Mouse (Mus musculus): ENCODE measurements at regions not wholly inside any gene's neighbourhood (a gene's known extent, or its start where the extent isn't known, plus 50 kb on each side); places are given as distances from the start of the nearest gene placed in this dataset.

DNA sequence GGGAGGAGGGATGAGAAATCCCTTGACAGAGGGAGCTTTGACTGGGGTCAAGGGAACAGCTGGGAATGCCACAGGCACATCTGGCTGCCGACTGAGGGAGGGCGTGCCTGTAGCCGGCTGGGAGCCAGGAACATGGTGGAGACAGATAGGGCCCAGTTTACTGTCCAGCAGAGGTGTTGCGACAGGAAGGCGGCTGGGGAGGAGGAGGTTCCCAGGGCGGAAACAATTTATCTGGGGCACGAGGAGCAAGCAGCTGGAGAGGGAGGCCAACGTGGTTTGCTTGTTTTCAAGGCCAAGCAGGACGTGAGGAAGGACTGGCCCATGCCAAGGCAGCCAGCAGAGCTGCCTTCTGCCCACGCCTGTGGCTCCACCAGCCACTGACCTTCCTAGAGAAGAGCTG is 208.0 kb downstream of the Cyp26b1 start:
- peak; percentile 10 to 42 for DNase-seq (ENCODE audit: low spot score in 2 of 2)

- no peak for DNase-seq (ENCODE audit: low spot score in 2 of 2)
These were observed 210.0 kb downstream of the Cyp26b1 start for GRCm38 (mm10) chr6:84383718-84384117.

DNA sequence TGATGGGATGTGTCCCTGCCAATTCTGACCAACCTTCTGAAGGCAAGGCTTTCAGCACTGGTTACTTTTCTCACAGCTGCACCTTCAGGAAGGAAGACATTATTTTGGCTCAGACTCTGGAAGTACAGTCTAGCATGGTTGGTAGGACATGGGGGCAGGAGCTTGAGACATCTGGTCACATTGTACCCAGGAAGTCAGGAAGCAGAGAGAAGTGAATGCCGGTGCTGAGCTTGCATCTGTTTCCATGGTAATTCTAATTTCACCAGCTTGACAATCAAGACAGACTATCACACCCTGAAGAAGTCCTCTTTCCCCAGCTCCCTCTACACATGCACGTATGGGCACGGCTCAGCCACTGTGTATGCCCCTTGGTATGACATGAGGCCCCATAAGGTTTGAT is 210.6 kb downstream of the Cyp26b1 start:
- DNase-seq (ENCODE audit: low spot score in 2 of 2), result no peak

DNA sequence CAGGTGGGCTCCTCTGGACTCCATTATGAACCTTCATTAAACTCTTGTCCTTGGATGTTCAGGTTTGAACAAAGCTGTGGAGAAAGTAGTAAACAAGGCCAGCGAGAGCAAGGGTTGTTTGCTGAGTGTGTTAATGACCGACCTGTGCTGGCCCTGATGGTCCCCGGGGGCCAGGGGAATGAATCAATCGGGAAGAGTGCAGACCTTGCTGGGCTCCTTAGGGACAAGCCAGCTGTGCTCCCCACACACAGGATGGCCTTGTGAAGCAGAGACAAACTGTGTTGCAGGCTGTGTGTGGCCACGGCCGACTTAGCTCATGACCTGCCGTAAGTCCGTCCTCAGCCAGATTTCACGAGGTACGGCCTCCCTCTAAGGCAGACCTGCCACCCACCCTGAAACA is 212.1 kb downstream of the Cyp26b1 start:
- no peak for DNase-seq (ENCODE audit: low spot score in 2 of 2)

DNA sequence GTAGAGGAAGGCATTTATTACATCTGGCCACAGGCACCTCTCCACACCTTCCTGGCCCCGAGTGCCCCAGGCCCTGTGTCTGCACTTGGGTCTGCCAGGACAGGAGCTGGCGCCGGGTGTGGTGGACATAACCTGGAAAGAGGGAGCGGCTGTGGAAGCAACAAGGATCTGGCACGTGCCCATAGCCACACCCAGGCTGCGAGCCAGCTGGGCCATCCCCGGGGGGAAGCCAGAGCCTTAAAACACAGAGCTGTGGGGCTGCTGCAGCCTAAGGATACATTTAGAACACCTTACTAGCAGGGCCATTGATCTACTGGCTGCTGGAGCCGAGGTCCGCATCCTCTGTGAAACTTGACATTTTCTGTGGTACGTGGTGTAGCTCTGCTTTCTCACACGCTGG is 217.0 kb downstream of the Cyp26b1 start:
- no peak for DNase-seq (ENCODE audit: low spot score in 2 of 2)

- DNase-seq (ENCODE audit: low spot score in 2 of 2), result no peak
These were observed 218.2 kb downstream of the Cyp26b1 start for GRCm38 (mm10) chr6:84375498-84375897.

DNA sequence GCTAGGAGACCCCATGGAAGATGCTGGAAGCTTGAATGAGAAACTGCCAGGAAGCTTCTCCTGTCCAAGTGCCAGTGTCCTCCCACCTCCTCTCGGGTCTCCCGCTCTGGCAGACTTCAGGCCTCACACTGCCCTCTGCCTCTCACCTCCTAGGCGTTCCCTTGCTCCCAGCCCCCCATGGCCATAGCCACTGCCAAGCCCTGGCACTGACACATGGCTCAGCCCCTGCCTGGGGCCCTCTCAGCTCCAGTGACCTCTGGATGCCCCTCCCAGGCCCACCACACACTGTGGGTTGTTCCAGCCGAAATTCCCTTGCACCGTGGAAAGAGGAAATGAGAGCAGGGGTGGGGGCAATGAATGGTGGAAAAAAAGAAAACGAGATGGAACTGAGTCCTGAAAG is 227.3 kb downstream of the Cyp26b1 start:
- no peak for DNase-seq (ENCODE audit: low spot score in 2 of 2)

DNA sequence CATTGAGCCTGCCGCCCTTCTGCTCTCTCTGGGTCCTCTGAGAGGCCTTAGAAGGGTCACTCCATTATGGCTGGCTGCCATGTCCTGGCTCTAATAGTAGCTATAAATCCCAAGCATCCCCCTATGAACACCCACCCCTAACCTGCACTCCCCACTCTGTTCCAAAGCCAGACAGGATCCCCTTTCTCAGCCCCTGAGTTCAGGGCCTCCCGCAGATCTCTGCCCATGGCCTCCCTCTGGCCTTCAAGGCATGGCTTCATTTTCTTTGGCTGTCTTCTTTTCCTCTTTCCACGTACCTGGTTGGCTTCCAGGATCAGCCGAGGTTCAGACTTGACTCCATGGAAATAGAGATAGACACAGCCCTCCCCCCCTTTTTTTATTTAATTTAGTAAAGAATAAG is 227.8 kb downstream of the Cyp26b1 start:
- no peak for DNase-seq (ENCODE audit: low spot score in 2 of 2)

GRCm38 (mm10) chr6:84364964-84365363 is 228.7 kb downstream of the Cyp26b1 start:
- no peak for DNase-seq (ENCODE audit: low spot score in 2 of 2)

DNA sequence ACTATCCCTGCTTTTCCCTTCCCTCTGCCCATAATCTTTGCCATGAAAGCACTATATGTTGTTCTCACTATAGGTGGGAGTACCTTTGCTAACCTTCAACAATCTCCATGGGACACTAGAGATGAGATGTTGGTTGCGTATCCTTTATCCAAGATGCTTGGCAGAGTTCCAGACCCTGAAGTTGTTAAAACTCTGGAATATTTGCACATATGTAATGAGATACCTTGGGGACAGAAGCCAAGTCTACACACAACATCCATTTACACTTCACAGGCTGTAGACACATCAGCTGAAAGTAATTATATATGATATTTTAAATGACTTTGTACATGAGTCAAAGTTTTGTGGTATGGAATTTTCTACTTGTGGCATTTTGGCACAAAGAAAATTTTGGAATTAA is 231.4 kb downstream of the Cyp26b1 start:
- DNase-seq (ENCODE audit: low spot score in 2 of 2), result no peak

GRCm38 (mm10) chr6:84357911-84358310 is 235.8 kb downstream of the Cyp26b1 start:
- DNase-seq (ENCODE audit: low spot score in 2 of 2), result no peak

DNA sequence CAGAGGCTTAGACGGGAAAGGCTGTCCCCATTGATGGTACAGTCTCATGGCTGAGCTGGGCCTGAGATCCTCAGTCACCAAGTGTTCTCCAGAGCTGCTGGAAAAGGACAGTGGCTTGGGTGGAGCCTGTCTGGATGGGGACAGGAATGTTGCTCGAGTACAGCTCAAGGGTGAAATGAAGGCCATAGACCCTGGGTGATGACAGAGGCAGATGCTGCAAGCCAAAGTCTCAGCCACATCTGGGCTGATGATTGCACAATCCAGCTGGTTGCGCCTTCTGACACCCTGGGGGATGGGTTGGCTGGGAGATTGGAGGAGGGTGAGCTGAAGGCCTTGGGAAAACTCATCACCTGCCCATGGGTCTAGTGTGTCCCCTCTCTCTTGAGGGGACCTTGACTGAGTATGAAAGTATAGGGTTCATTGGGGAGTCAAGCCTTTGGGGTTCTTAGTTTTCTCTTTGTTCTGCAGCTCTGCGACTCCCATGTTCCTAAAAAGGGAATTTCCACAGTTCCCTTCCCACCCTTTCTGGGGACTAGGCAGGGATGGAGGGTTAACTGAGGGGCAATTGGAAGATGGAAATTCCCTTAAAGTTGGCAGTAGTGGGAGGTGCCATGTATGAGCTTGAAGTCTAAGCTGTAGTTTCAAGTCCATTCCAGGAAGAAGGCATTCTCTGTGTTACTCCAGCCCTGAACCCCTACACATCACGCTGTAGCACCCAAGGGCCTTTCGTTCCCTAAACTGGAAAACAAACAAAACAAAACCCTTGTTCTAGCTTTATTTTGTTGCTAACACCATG is 240.1 kb downstream of the Cyp26b1 start:
- DNase-seq (ENCODE audit: low spot score in 2 of 2), result no peak

GRCm38 (mm10) chr6:84344936-84345335 is 248.8 kb downstream of the Cyp26b1 start:
- no peak for DNase-seq (ENCODE audit: low spot score in 2 of 2)

DNA sequence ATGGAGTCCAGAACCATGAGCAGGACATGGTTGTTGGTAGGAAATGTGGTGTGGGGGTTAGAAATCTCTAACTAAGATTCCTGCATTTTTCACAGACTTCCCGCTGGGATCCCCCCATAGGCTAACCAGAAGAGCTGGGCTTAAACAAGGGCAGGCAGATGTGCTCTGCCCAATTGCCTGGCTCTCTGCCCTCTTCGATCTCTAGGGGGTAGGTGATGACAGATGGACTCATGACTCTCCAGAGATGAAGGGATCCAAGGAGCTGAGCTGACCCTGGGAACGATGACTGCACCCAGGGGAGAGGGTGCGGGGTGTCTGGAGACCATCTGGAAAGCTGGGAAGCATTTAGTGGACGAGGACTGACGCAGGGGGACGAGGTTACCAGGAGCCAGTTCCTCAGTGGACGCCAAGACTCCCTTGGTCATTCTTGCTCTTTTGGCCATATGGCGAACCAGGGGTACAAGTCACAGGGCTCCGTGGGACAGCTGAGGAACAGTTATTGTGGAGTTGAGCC is 260.0 kb downstream of the Cyp26b1 start:
- DNase-seq (ENCODE audit: low spot score in 2 of 2), result no peak

DNA sequence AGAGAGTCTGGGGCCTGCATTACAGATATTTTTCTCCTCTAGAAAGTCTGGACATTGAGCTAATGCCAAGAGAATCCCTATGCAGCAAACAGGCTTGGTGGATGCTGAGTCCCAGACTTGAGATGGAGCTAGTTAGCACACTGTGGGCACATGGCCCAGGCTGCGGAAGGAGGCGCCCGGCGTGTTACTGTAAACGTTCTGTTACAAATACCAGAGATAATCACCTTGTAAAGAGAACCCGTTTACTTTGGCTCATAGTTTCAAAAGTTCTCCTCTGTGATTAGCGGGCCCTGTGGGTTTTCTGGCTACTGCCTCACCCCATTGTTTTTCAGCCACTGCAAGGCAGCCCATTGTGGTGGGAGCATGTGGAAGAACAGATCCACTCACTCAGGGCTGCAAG is 264.6 kb downstream of the Cyp26b1 start:
- DNase-seq (ENCODE audit: low spot score in 2 of 2), result no peak

- DNase-seq (ENCODE audit: low spot score in 2 of 2), result no peak
These were observed 265.7 kb downstream of the Cyp26b1 start for GRCm38 (mm10) chr6:84328030-84328390.

DNA sequence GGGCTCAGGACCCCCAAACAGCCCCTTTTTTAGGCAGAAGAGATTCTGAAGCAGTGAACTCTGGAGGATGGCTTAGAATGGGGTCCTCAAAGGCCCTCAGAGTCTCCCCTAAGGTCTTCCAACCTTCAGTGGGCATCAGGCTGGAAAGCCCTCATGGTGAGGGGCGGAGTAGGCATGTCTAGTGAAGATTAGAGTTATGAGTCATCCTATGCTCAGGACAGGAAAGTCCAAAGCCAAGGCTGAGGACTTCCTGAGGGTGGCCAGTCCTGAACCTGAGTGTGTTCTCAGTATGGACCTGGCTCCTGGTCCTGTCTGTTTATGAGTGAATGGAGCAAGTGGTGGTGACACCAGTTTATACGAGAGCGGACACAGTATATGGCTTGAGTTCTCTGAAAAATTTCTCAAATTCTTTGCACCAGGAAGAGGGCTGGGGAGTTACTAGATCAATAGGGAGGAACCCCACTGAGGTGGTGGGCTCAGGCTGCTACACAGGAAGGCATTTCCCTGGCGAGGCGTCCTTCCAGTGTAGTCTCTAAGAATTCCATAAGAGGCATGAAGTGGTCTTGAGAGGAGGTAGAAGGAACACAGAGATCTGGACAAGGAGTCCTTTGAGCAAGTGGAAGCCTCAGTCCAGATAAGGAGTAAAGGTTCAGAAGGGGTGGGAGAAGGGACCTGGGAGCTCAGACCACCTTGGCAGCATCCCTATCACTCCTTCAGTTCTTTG is 266.2 kb downstream of the Cyp26b1 start:
- no peak for DNase-seq (ENCODE audit: low spot score in 2 of 2)

- no peak for DNase-seq (ENCODE audit: low spot score in 2 of 2)
These were observed 268.2 kb downstream of the Cyp26b1 start for GRCm38 (mm10) chr6:84325384-84326114.

GRCm38 (mm10) chr6:84324185-84324584 is 269.5 kb downstream of the Cyp26b1 start:
- no peak for DNase-seq (ENCODE audit: low spot score in 2 of 2)

- no peak for DNase-seq (ENCODE audit: low spot score in 2 of 2)
These were observed 271.2 kb downstream of the Cyp26b1 start for GRCm38 (mm10) chr6:84322528-84322927.

DNA sequence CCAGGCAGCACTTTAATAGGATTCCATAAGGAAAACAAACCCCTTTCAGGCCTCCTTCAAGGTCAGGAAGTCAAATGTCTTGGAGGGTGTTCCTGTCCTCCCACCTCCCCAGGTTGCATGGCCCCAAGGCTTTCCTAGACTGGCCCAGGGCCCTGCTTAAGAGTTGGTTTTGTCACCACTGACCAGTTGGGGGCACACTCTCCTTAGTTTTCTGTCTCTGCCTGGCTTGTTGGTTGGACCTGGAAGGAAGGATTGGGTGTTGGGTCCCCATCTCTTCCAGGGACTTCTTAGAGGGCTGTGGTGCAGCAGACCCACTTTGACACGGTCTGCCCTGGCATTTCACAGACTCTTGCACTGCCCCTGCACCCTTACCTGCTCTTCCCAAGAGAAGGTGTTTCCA is 273.1 kb downstream of the Cyp26b1 start:
- no peak for DNase-seq (ENCODE audit: low spot score in 2 of 2)

- DNase-seq (ENCODE audit: low spot score in 2 of 2), result no peak
These were observed 274.9 kb downstream of the Cyp26b1 start for GRCm38 (mm10) chr6:84318774-84319173.

DNA sequence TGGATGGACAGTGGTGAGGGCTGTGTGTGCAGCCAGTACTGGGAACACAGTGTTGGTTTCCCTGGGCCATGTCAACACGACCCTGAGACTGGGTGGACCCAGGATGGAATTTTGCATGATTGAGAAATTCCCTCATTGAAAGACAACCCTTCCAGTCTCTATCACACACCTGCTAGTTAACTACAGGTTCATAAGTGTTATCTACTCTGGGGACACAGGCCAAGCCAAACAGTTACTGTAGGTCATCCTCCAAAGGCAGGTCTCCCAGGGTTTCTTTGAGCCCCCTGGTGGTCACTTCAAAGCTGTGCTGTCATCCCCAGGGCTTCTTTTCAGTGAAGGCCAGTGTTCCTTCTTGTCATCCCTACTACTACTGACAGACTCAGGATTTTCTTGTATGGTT is 276.7 kb downstream of the Cyp26b1 start:
- DNase-seq (ENCODE audit: low spot score in 2 of 2), result no peak
